Mouse (Mus musculus): ENCODE measurements around the gene Braf. TPM values are rescaled to one million over a fixed set of nuclear protein-coding genes. Genes with fewer than 3 reads are reported as not detected.

Gene Braf
- polyA plus RNA-seq, 1 experiment from 2014 or later, result 24.0 TPM

DNA sequence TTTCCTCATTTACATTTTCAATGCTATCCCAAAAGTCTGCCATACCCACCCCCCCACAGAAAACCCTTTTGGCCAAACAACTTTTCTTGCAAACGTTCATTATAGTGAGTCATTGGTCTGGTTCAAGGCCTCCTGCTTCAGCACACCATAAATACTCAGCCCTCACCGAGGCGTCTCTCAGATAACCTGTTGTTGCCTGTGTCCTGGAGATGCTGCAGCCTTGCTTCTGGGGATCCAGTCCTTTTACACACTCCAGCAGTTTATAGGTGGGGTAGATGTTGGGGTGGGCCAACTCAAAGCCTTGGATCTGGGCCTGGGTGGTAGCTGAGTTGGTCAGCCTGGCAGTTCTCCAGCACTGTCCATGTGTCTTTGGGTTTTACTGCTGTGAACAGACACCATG is 154.8 kb downstream of the Braf start:
- WGBS, result 70% methylated on average over 3 of the region's 3 CpGs
- H3K27ac ChIP-seq, result no peak overlapping the region
- H3K4me2 ChIP-seq (replicated peaks), result no peak overlapping the region
- no peak overlapping the region for H3K9ac ChIP-seq
- no peaks in the 10 kb centered on the region for H3K36me3 ChIP-seq
- ATAC-seq (ENCODE audit: low FRiP score, low read depth), result no peak
- no peak overlapping the region for H3K4me3 ChIP-seq
- H3K9me3 ChIP-seq, result no peaks in the 10 kb centered on the region
- H3K4me1 ChIP-seq, result peaks cover 7% of the 10 kb centered on the region
- no peaks in the 10 kb centered on the region for H3K27me3 ChIP-seq (replicated peaks)

DNA sequence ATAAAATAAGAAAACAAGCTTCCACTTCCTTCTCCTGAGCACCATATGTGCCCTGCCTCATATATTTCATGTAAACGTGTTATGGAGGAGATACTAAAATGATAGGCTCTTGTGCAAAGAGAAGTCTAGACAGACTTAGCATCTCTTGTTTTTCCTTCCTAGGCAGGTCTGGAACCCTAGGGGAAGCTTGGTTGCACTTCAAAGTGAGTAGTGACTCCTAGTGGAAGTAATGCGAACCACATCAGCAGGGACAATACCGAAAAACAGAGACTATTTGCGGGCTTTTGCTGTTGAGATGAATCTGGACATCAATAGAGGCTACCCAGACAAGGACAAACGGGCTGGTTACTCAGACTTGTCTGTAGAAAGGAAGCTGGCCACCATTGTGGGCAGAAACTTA is 157.7 kb downstream of the Braf start:
- WGBS, result 25% methylated on average over 5 of the region's 5 CpGs
- H3K27ac ChIP-seq, result no peak overlapping the region
- no peaks in the 10 kb centered on the region for H3K9me3 ChIP-seq
- no peaks in the 10 kb centered on the region for H3K4me1 ChIP-seq
- no peak overlapping the region for H3K4me3 ChIP-seq
- H3K4me2 ChIP-seq (replicated peaks), result no peak overlapping the region
- no peaks in the 10 kb centered on the region for H3K36me3 ChIP-seq
- no peak overlapping the region for H3K9ac ChIP-seq
- ATAC-seq (ENCODE audit: low FRiP score, low read depth), result no peak
- no peaks in the 10 kb centered on the region for H3K27me3 ChIP-seq (replicated peaks)

GRCm38 (mm10) chr6:39562166-39563015 is 162.9 kb downstream of the Braf start:
- no peaks in the 10 kb centered on the region for H3K36me3 ChIP-seq
- no peaks in the 10 kb centered on the region for H3K9me3 ChIP-seq
- no peak overlapping the region for H3K9ac ChIP-seq
- ATAC-seq (ENCODE audit: low FRiP score, low read depth), result no peak
- H3K27ac ChIP-seq, result no peak overlapping the region
- 0 out of 2 replicates have a peak overlapping the region, but pooled peaks have one; percentile 3 for H3K4me3 ChIP-seq
- peaks cover 11% of the 10 kb centered on the region for H3K4me1 ChIP-seq
- WGBS, result 25% methylated on average over 23 of the region's 23 CpGs
- no peaks in the 10 kb centered on the region for H3K27me3 ChIP-seq (replicated peaks)
- peak overlapping the region; percentile 36 for H3K4me2 ChIP-seq (replicated peaks)

DNA sequence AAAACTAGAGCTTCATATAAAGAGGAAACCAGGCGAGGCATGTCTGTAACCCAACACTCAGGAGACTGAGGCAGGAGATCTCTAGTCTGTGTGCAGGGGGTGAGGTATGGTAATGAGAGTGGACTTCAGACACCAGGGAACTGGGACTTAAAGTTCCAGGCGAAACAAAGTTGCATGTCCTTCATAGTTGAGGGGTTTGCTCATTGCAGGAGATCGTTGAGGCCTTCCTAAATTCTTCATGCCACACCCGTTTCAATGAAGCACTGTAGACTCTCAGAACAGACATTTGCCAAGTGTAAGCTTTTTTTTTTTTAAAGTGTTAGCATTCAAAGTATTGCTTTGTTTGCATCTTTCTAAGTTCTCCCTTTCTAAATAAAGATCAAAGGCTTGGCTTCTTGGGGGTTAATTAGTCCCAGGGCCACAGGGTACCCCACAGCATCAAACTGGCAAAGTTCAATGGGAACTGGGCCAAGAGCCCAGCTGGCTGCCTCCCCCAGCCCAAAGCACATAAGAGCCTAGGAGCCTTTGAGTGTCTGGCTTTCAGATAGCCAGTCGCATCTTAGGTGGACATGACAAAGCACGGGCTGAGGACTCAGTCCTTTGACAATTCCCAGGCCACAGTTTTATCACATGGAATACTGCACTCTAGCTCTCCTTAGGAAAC is 165.9 kb downstream of the Braf start:
- H3K4me2 ChIP-seq (replicated peaks), result no peak overlapping the region
- H3K27me3 ChIP-seq (replicated peaks), result no peaks in the 10 kb centered on the region
- no peaks in the 10 kb centered on the region for H3K9me3 ChIP-seq
- no peak overlapping the region for H3K27ac ChIP-seq
- no peak overlapping the region for H3K4me3 ChIP-seq
- no peak overlapping the region for H3K9ac ChIP-seq
- peaks cover 35% of the 10 kb centered on the region for H3K4me1 ChIP-seq
- WGBS, result 49% methylated on average over 6 of the region's 6 CpGs
- H3K36me3 ChIP-seq, result no peaks in the 10 kb centered on the region
- ATAC-seq (ENCODE audit: low FRiP score, low read depth), result no peak

- H3K36me3 ChIP-seq, result peaks cover 7% of the 10 kb centered on the region; the same call in 1 of the 2 replicates
- H3K9ac ChIP-seq, result peak within 1 kb of the TSS; percentile 95
- H3K9me3 ChIP-seq, result no peaks in the 10 kb centered on the region
- ATAC-seq (ENCODE audit: low FRiP score, low read depth), result peak; percentile 96
- H3K27ac ChIP-seq, result peak within 1 kb of the TSS; percentile 86
- WGBS, result under 1% methylated on average over 44 of the region's 50 CpGs
- H3K4me3 ChIP-seq, result peak within 1 kb of the TSS; percentile 87
- H3K4me2 ChIP-seq (replicated peaks), result peak within 1 kb of the TSS; percentile 78
- peaks cover 36% of the 10 kb centered on the region for H3K4me1 ChIP-seq
- no peaks in the 10 kb centered on the region for H3K27me3 ChIP-seq (replicated peaks)
These were observed 167.5 kb downstream of the Braf start, which contains the start of gene Dennd2a for GRCm38 (mm10) chr6:39557723-39558261. Gene Dennd2a, minus strand, starts transcription at chr6:39557867.

GRCm38 (mm10) chr6:39556900-39557659 is 168.2 kb downstream of the Braf start:
- peak; percentile 73 for ATAC-seq (ENCODE audit: low FRiP score, low read depth)
- peak overlapping the region; percentile 87 for H3K4me3 ChIP-seq
- peaks cover 7% of the 10 kb centered on the region; the same call in 1 of the 2 replicates for H3K36me3 ChIP-seq
- under 1% methylated on average over 52 of the region's 54 CpGs for WGBS
- peak overlapping the region; percentile 86 for H3K27ac ChIP-seq
- H3K27me3 ChIP-seq (replicated peaks), result no peaks in the 10 kb centered on the region
- H3K9me3 ChIP-seq, result no peaks in the 10 kb centered on the region
- H3K4me1 ChIP-seq, result peaks cover 40% of the 10 kb centered on the region
- H3K9ac ChIP-seq, result peak overlapping the region; percentile 95
- peak overlapping the region; percentile 78 for H3K4me2 ChIP-seq (replicated peaks)

DNA sequence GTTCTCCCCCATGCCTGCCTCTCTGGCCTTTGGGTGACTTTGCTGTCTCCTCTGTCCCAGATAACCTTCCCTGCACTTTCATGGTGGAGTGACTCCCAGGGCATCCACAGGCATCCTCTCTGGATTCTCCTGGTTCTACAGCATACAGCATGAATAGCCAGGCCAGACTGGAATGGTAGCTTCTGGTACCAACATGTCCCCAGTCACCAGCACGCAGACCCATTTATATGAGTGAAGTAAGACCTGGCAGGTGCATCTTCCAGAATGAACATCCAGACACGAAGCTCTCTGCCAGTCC is 169.7 kb downstream of the Braf start:
- peak overlapping the region; percentile 78 for H3K4me2 ChIP-seq (replicated peaks)
- ATAC-seq (ENCODE audit: low FRiP score, low read depth), result no peak
- no peaks in the 10 kb centered on the region for H3K27me3 ChIP-seq (replicated peaks)
- peaks cover 7% of the 10 kb centered on the region; the same call in 1 of the 2 replicates for H3K36me3 ChIP-seq
- 80% methylated on average over 2 of the region's 2 CpGs for WGBS
- H3K4me1 ChIP-seq, result peaks cover 42% of the 10 kb centered on the region
- H3K27ac ChIP-seq, result no peak overlapping the region
- H3K9me3 ChIP-seq, result no peaks in the 10 kb centered on the region
- H3K9ac ChIP-seq, result peak overlapping the region; percentile 36; the same call in 1 of the 2 replicates
- H3K4me3 ChIP-seq, result no peak overlapping the region

GRCm38 (mm10) chr6:39554888-39555647 is 170.2 kb downstream of the Braf start:
- Histone ChIP-seq H3K27ac (no peak overlapping the region), H3K9ac (0 out of 2 replicates have a peak overlapping the region, but pooled peaks have one; percentile 26), H3K9me3 (no peaks in the 10 kb centered on the region), H3K4me3 (no peak overlapping the region), H3K27me3 (replicated peaks) (no peaks in the 10 kb centered on the region), H3K4me1 (peaks cover 41% of the 10 kb centered on the region), H3K36me3 (peaks cover 7% of the 10 kb centered on the region; the same call in 1 of the 2 replicates), H3K4me2 (replicated peaks) (peak overlapping the region; percentile 78)
- ATAC-seq (ENCODE audit: low FRiP score, low read depth), result no peak
- 80% methylated on average over 12 of the region's 12 CpGs for WGBS

Other genes starting within 250 kb of the Braf start
- 48.4 and 50.6 TPM in 2 replicates for gene Dennd2a, start 167.6 kb downstream of the Braf start, polyA plus RNA-seq (2016; fragmentation: Nextera tagmentation; extraction: Ambion mirVana)
- gene Adck2, start 151.6 kb downstream of the Braf start, polyA plus RNA-seq (2016; fragmentation: Nextera tagmentation; extraction: Ambion mirVana), result 37.2 and 40.9 TPM in 2 replicates
- gene Gm42420, start 139.7 kb downstream of the Braf start, polyA plus RNA-seq (2016; fragmentation: Nextera tagmentation; extraction: Ambion mirVana), result 0.51 and 1.7 TPM in 2 replicates
- 319 and 340 TPM in 2 replicates for gene Ndufb2, start 132.9 kb downstream of the Braf start, polyA plus RNA-seq (2016; fragmentation: Nextera tagmentation; extraction: Ambion mirVana)
- 231 and 233 TPM in 2 replicates for gene Mrps33, start 85.5 kb upstream of the Braf start, polyA plus RNA-seq (2016; fragmentation: Nextera tagmentation; extraction: Ambion mirVana)
- 18.4 and 19.5 TPM in 2 replicates for gene Tmem178b, start 147.8 kb upstream of the Braf start, polyA plus RNA-seq (2016; fragmentation: Nextera tagmentation; extraction: Ambion mirVana)

Measured in neural tube, embryonic 12.5 days (tissue).